Mouse (Mus musculus): ENCODE measurements around the gene Nradd. TPM values are rescaled to one million over a fixed set of nuclear protein-coding genes. Genes with fewer than 3 reads are reported as not detected.

Gene Nradd
- total RNA-seq, 2 experiments from 2014 or later: 1.2 to 2.5 TPM

DNA sequence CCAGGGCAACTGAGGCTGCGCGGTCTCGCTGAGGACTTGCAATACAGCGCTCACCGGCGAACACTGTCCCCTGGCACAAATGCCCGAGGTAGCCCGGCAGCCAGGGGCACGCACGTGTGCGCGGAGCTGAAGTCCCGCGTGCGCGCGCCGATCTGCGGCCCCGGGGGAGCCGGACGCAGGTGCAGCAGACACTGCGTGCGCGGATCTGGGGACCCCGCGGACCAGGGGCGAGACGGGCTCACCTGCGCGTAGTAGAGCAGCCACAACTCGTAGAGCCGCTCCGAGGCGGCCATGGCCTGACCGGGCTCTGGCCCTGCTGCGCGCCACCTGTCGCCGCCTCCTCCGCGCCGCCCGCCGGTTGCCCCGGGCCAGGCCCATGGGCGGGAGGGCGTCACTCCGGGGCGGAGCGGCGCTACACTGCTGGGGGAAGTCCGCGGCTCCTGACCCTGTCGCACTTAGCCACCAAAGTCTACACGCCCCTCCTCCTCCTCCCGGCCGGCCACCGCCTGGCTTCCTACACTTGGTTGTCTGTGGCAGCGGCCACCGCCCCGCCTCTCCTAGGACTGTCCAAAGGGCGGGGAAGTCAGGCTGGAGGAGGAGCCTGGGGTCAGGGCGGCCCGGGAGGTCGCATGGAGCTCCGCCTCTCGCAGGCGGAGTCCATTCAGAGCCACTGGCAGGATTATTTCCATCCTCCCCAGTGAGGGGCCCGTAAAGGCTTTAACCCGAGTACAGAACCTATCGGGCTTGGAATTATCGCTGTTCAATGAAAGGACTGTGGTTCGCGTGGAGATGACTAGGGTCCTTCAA is 29.6 kb upstream of the Nradd start, which contains the start of gene Nbeal2:
Nbeal2 (minus strand) TSS at position 507 of the 807 bp plus-strand sequence.
- intact Hi-C loops (cut with DNase I; ENCODE audit: low total_unique reads): no loop called here
- peak; percentile 95 for DNase-seq

DNA sequence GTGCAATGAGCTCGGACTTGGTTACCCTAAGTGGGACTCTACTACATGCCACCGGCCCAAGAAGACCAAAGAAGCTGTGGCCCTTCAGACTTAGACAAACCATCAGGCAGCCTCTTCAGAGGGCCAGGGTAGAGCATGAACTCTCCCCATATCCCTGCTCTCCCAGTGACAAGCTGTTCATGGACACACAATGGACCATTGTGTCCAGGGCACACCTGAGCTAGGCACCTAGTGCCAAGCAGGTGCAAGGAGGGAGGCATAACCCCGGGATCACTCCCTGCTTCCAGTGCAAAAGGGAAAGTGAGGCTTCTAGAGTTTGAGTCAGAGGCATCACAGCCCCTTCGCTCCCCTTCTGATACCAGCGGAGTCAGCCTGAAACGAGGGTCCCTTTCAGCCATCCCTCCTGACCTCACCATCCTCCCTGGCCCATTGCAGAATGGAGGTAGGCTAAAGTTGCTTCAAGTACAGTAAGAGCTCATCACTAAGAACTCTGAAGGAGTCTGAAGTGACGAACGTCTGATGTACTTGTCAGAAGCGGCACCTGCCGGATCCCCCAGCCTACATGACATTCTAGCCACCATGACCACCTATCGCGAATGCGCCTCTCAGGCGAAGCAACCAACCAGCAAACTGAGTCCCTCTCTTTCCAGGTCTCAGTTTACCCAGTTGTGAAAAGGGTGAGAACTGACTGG is 28.9 kb upstream of the Nradd start:
- no peak for DNase-seq
- intact Hi-C loops (cut with DNase I; ENCODE audit: low total_unique reads): no loop called here

- no peak for DNase-seq
- intact Hi-C loops (cut with DNase I; ENCODE audit: low total_unique reads): no loop called here
These were observed 27.9 kb upstream of the Nradd start for GRCm38 (mm10) chr9:110651931-110652722.

DNA sequence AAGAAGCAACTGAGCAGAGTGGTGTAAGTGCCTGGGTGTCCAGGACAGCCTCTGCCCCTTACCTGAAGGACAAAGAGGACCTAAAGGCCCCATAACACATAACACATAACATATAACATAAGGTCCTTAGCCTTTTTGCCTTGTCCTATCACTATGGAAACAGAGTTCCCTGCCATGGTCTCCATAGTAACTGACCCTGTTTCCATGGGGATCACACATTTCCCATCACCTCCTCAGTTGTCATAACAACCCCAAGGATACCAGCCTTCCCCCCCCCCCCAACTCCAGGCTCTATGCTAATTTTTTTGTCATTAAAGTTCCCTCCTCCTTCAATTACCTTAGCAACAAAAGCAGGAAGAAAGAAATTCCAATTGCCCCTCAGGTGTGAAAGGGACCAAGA is 25.5 kb upstream of the Nradd start:
- intact Hi-C loops (cut with DNase I; ENCODE audit: low total_unique reads): no loop called here
- no peak for DNase-seq

DNA sequence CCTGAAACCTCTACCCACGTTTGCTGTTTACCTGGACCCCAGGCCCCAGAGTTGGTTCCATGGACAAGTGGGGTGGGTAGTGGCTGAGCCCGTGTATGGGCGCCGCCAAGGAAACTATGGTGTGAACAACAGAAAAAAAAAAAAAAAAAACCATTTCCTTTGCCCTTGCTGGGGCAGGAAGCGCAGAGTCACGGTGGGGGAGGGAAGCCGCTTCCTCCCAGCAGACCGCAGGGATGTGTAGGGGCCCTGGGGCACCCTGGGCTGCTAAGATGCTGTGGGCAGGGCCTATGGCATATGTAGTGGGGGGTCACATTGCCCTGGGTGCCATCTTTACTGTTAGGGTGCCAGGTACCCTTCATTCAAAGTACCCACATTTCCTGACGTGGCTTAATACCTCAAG is 21.0 kb upstream of the Nradd start:
- intact Hi-C loops (cut with DNase I; ENCODE audit: low total_unique reads): no loop called here
- no peak for DNase-seq

GRCm38 (mm10) chr9:110644295-110644694 is 20.0 kb upstream of the Nradd start:
- intact Hi-C loops (cut with DNase I; ENCODE audit: low total_unique reads): no loop called here
- no peak for DNase-seq

DNA sequence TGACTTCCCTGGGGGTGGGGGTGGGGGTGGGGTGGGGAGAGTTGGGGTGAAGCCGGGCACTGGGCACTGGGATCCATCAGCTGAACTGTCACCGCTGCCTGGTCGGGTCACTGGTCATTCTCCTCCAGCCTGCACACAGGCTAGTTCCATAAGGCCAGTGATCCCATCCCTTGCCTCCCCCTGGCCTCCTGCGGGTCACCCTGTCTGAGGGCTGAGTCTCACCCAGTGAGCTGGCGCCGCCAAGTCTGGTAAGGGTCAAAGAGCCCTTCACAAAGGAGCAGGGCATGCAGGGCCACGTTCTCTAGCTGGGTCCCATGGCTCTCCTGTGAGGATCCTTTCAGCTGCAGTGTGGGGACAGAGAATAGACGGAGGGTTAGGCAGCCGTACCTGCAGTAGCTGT is 19.5 kb upstream of the Nradd start:
- no peak for DNase-seq
- intact Hi-C loops (cut with DNase I; ENCODE audit: low total_unique reads): no loop called here

- DNase-seq: no peak
- intact Hi-C loops (cut with DNase I; ENCODE audit: low total_unique reads): no loop called here
These were observed 18.7 kb upstream of the Nradd start for GRCm38 (mm10) chr9:110642812-110643524.

DNA sequence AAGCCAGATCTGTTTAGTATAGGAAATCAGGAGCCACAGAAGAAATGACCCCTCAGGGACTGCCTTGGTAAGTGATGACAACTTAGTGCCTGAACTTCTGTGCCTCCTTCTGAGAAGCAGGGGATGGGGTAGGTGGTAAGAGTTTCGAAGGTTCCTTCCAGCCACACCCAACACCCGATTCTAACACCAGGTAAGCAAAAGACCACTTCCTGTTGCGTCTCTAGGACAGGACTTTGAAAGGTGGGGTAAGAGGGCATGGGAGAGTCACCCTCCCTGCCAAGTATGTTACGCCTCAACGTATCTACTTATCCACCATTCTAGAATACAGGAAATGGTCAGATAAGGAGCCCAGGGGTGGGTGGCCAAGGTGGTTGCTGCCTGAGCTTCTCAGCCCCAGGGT is 16.8 kb upstream of the Nradd start:
- DNase-seq: no peak
- intact Hi-C loops (cut with DNase I; ENCODE audit: low total_unique reads): no loop called here

DNA sequence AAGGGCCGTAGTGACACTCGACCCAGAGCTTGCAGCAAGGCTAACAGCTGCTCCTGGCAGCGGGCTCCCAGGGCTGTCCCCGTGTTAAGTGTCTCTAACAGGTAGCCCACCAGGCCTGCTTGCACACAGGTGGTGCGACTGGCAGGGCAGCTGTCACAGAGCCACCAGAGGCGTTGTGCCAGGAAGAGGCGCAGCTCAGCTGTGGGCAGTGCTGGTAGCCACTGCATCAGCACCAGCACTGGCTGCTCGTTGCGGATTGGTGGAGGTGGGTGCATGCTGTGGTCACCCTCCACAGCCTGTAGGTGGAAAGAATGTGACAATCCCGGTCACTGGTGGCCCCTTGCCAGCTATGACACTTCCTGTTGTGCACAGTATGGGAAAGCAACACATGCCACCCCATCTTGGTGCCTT is 14.4 kb upstream of the Nradd start:
- no peak for DNase-seq
- intact Hi-C loops (cut with DNase I; ENCODE audit: low total_unique reads): loop anchor here (10.0 kb wide), 1 partner anchor 146 kb away; no protein-coding TSS in a partner anchor

GRCm38 (mm10) chr9:110635225-110635624 is 11.0 kb upstream of the Nradd start:
- DNase-seq: peak; percentile 89
- intact Hi-C loops (cut with DNase I; ENCODE audit: low total_unique reads): loop anchor here (1.0 to 10.0 kb wide), 2 partner anchors 75 to 150 kb away; no protein-coding TSS in a partner anchor

GRCm38 (mm10) chr9:110633882-110634281 is 9.6 kb upstream of the Nradd start:
- no peak for DNase-seq
- intact Hi-C loops (cut with DNase I; ENCODE audit: low total_unique reads): loop anchor here (5.0 to 10.0 kb wide), 2 partner anchors 151 to 187 kb away; no protein-coding TSS in a partner anchor

DNA sequence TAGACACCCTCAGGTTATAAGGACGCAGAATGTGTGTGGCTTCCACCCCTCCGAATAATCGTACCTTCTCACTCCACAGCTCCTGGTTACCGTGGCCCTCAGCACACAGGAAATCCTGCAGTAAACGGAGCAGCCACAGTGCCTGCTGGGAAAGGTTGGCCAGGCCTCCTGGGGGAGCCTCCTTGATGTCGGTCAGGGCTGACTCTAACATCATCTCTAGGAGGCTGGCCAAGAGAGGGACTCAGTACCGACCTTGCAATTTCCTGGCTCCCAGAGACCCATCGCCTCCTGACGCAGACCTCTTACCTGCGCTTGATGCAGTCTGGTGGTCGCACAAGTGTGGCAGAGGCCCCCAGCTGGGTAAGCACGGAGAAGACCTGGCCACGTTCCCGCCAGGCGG is 8.4 kb upstream of the Nradd start:
- no peak for DNase-seq
- intact Hi-C loops (cut with DNase I; ENCODE audit: low total_unique reads): loop anchor here (5.0 to 10.0 kb wide), 2 partner anchors 152 to 185 kb away; no protein-coding TSS in a partner anchor

- DNase-seq: no peak
- intact Hi-C loops (cut with DNase I; ENCODE audit: low total_unique reads): loop anchor here (5.0 to 10.0 kb wide), 2 partner anchors 153 to 184 kb away; no protein-coding TSS in a partner anchor
These were observed 7.5 kb upstream of the Nradd start for GRCm38 (mm10) chr9:110631651-110632275.

DNA sequence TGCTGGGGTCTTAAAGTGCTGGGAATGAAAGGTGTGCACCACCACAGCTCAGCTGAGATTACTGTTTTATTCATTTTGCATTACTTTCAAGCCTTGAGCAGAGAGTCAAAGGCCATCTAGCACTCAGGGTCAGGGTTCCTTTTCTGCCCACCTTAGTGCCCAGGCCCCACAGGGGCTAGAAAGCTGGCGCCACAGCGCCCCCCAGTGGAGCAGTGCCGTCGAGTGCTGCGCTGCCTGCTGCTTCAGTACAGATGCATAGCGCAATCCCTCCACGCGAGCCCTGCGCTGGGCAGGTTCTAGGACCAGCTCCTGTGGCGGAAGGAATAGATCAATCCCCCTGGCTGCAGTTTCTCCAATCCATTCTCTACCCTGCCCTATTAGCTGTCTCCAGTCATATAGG is 6.9 kb upstream of the Nradd start:
- intact Hi-C loops (cut with DNase I; ENCODE audit: low total_unique reads): loop anchor here (5.0 to 10.0 kb wide), 2 partner anchors 154 to 184 kb away; no protein-coding TSS in a partner anchor
- DNase-seq: peak; percentile 55

DNA sequence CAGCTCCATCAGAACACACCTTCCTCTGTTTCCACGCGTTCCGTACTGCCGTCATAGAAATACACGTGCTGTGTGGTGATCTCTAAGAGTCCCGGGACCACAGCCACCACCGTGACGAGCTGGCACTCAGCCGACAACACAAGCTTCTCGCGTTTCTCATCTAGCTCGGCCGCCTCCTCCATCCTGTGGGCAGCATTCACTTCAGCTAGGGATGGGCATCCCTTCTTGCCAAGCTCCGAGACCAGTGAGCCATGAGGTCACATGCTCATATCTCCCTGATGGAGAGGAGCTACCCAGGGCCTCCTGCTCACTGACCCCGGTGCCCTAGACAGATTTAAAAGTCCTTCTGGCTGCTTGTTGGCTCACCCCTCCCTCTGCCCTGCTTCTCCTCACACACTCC is 5.9 kb upstream of the Nradd start:
- intact Hi-C loops (cut with DNase I; ENCODE audit: low total_unique reads): loop anchor here (5.0 to 10.0 kb wide), 2 partner anchors 155 to 183 kb away; no protein-coding TSS in a partner anchor
- no peak for DNase-seq

DNA sequence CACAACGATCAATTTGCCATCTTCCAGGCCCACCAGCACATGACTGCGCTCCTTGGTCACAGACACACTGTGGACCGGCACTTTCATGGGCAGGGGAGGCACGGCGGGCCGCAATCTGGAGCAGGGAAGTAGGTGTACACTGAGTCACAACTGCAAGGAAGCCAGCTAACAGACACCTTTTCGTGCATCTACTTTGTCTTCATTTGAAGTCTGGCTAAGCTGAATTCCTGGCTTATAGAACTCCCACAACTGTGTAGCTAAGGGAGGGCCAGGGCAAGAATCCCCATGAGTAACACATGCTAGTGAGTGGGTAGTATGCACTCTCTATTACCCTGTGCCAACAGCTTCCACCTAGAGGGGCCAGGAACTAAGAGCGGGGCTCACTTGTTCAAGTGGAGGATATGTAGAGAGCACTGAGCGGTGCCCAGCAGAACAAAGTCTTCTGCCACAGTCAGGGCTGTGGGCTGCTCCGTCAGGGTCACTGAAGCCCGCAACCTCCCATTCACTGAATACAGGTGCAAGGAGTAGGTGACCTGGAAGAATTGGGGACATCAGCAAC is 1.2 kb upstream of the Nradd start:
- no peak for DNase-seq
- intact Hi-C loops (cut with DNase I; ENCODE audit: low total_unique reads): no loop called here

Data from gastrocnemius, postnatal 14 days (tissue).